In the genomic region with DNA sequence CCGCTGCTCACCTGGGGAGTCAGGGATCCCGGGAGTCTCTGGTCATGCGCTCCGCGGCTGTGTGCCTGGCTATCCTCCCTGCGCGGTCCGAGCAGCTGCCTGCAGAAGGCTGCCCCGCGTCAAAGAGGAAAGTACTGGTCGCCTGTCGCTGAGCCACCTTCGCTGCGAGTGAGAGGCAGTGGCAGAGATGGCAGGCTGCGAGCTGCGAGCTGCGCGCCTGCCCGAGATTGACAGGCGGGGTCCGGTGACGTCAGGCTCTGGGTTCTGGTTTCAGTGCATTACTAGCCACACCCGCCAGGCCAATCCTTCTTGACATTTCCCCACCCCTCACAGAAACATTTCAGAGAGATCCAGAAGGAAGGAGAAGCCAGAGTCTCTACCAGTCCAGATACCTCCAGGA, we compare ENCODE assay signal across 8 mouse cellular contexts. TPM values are rescaled to one million over a fixed set of nuclear protein-coding genes. Genes with fewer than 3 reads are reported as not detected.
DNase-seq lines count a peak whose midpoint lies in the region; ATAC-seq and TF ChIP-seq lines count a peak whose summit lies in the region.
"Had no signal": no experiment of that assay in that cellular context is flagged by ENCODE, and none has a peak within 500 bp of the region (broad histone marks: within the 10 kb centered on the region; RNA-seq: fewer than 3 reads in every experiment).

Gpr6 (minus strand) TSS at position 170 of the 400 bp plus-strand sequence.

- peaks cover 16% of the 10 kb centered on the region for H3K4me1 ChIP-seq in E14TG2a.4 (replicated peaks; ENCODE audit: low read depth, low read length)
- H3K4me1 ChIP-seq in embryonic facial prominence, embryonic 15.5 days = no peaks in the 10 kb centered on the region
- peaks cover 20% of the 10 kb centered on the region for H3K4me1 ChIP-seq in neural tube, embryonic 12.5 days

- no peak for ATAC-seq in embryonic facial prominence, embryonic 15.5 days (ENCODE audit: insufficient number of reproducible peaks, low FRiP score, low TSS enrichment, low read depth)
- ATAC-seq in neural tube, embryonic 12.5 days (ENCODE audit: low FRiP score, low read depth) = peak; percentile 57; the same call in 1 of the 2 replicates

- no peaks in the 10 kb centered on the region for H3K9me3 ChIP-seq in E14TG2a.4 (ENCODE audit: low read length)
- H3K9me3 ChIP-seq in embryonic facial prominence, embryonic 15.5 days (replicated peaks) = no peaks in the 10 kb centered on the region
- H3K9me3 ChIP-seq in neural tube, embryonic 12.5 days = no peaks in the 10 kb centered on the region

- TF ChIP-seq CTCF in E14TG2a.4 (conservative IDR thresholded peaks at IDR 0.05; ENCODE audit: low read length) = no peak
- TF ChIP-seq CTCF in layer of hippocampus, adult 2 months (conservative IDR thresholded peaks at IDR 0.05) = peak; percentile 55

- H3K4me2 ChIP-seq in embryonic facial prominence, embryonic 15.5 days (replicated peaks) = peak within 1 kb of the TSS; percentile 6; the same call in 1 of the 2 replicates
- H3K4me2 ChIP-seq in neural tube, embryonic 12.5 days (replicated peaks) = peak within 1 kb of the TSS; percentile 81

- H3K27me3 ChIP-seq in E14TG2a.4 (ENCODE audit: insufficient read depth, low read length) = peaks cover 66% of the 10 kb centered on the region
- H3K27me3 ChIP-seq in embryonic facial prominence, embryonic 15.5 days = peaks cover 40% of the 10 kb centered on the region
- peaks cover 46% of the 10 kb centered on the region for H3K27me3 ChIP-seq in neural tube, embryonic 12.5 days (replicated peaks)

- peak; percentile 90 for DNase-seq in MN1 (ENCODE audit: low spot score)
- peak; percentile 46 to 50 for DNase-seq in layer of hippocampus, adult 2 months (ENCODE audit: low spot score in 2 of 2)
- no peak for DNase-seq in spleen, postnatal 10 days (ENCODE audit: low spot score in 2 of 2)
- no peak for DNase-seq in urinary bladder, postnatal 4 days (ENCODE audit: low spot score in 2 of 2)

- under 1% methylated on average over 23 of the region's 23 CpGs for WGBS in embryonic facial prominence, embryonic 15.5 days
- WGBS in neural tube, embryonic 12.5 days = 2% methylated on average over 23 of the region's 23 CpGs

- H3K4me3 ChIP-seq in E14TG2a.4 (replicated peaks; ENCODE audit: low read length) = peak within 1 kb of the TSS; percentile 78
- peak within 1 kb of the TSS; percentile 6 for H3K4me3 ChIP-seq in embryonic facial prominence, embryonic 15.5 days (replicated peaks)
- peak within 1 kb of the TSS; percentile 57 for H3K4me3 ChIP-seq in layer of hippocampus, adult 2 months
- peak within 1 kb of the TSS; percentile 45 for H3K4me3 ChIP-seq in neural tube, embryonic 12.5 days

- H3K36me3 ChIP-seq in E14TG2a.4 (ENCODE audit: insufficient read depth, low read length) = no peaks in the 10 kb centered on the region
- H3K36me3 ChIP-seq in embryonic facial prominence, embryonic 15.5 days = no peaks in the 10 kb centered on the region
- H3K36me3 ChIP-seq in neural tube, embryonic 12.5 days = no peaks in the 10 kb centered on the region

- H3K27ac ChIP-seq in embryonic facial prominence, embryonic 15.5 days (replicated peaks) = no peak within 1 kb of the TSS
- no peak within 1 kb of the TSS for H3K27ac ChIP-seq in layer of hippocampus, adult 2 months
- H3K27ac ChIP-seq in neural tube, embryonic 12.5 days = no peak within 1 kb of the TSS
- H3K27ac ChIP-seq: macrophage had no signal

- H3K9ac ChIP-seq in embryonic facial prominence, embryonic 15.5 days = no peak within 1 kb of the TSS
- H3K9ac ChIP-seq in neural tube, embryonic 12.5 days = peak within 1 kb of the TSS; percentile 44

RNA-seq across cellular contexts. Expression of gene Gpr6, which starts in this region (rescaled TPM):
- polyA plus RNA-seq in embryonic facial prominence, embryonic 15.5 days (2015; fragmentation: Nextera tagmentation; extraction: Ambion mirVana) = not detected in 2 replicates
- total RNA-seq in layer of hippocampus, adult 2 months (2021) = 1 to 10 TPM in 1 of 2 experiments, under 1 TPM in 1; 0.64 to 1.1 TPM
- not detected in 2 replicates for polyA plus RNA-seq in neural tube, embryonic 12.5 days (2016; fragmentation: Nextera tagmentation; extraction: Ambion mirVana)
- polyA plus RNA-seq: macrophage had no signal

Comparison
In these comparisons a context has a peak if more than half of its experiments do, and no peak if none do; other contexts are left out.
1. Peak in ATAC-seq, H3K4me3 ChIP-seq, H3K9ac ChIP-seq and H3K4me2 ChIP-seq in neural tube, embryonic 12.5 days; RNA of the gene not detected or under 1 TPM.
2. H3K4me3 ChIP-seq: peak in every context shown above with its lines; median percentile 78 in E14TG2a.4; 57 in layer of hippocampus, adult 2 months; 45 in neural tube, embryonic 12.5 days; 6 in embryonic facial prominence, embryonic 15.5 days.
3. DNase-seq: peak in MN1 (single experiment) and layer of hippocampus, adult 2 months (2 of 2); none in spleen, postnatal 10 days (0 of 2) and urinary bladder, postnatal 4 days (0 of 2).